17 mouse cellular contexts compared by ENCODE assay signal in genomic region chr2:168213788-168214397, GRCm38 (mm10). TPM values are rescaled to one million over a fixed set of nuclear protein-coding genes. Genes with fewer than 3 reads are reported as not detected.
A peak's percentile ranks its signal among the peaks of the same experiment; 100 is the strongest.
DNase-seq lines count a peak whose midpoint lies in the region; ATAC-seq and TF ChIP-seq lines count a peak whose summit lies in the region.
"Had no signal": no experiment of that assay in that cellular context is flagged by ENCODE, and none has a peak within 500 bp of the region (broad histone marks: within the 10 kb centered on the region; RNA-seq: fewer than 3 reads in every experiment).

No protein-coding gene starts in this region.

- peak; percentile 55 for TF ChIP-seq CTCF in intestine, postnatal 0 days (IDR thresholded peaks at IDR 0.05; ENCODE audit: low read depth)
- TF ChIP-seq CTCF in cortical plate, adult 2 months (IDR thresholded peaks at IDR 0.05; ENCODE audit: extremely low read depth, insufficient read depth, low read length), result 0 out of 2 replicates have a peak, but pooled peaks have one; percentile 2

- H3K9me3 ChIP-seq in intestine, postnatal 0 days (ENCODE audit: control insufficient read depth), result no peaks in the 10 kb centered on the region
- H3K9me3 ChIP-seq in intestine, embryonic 15.5 days, result no peaks in the 10 kb centered on the region
- H3K9me3 ChIP-seq: G1E; lung, embryonic 15.5 days; megakaryocyte, embryonic 14.5 days; neural tube, embryonic 12.5 days had no signal

- H3K4me1 ChIP-seq in intestine, postnatal 0 days (replicated peaks; ENCODE audit: control insufficient read depth, insufficient read depth, low read length), result no peaks in the 10 kb centered on the region
- no peaks in the 10 kb centered on the region for H3K4me1 ChIP-seq in intestine, embryonic 15.5 days (replicated peaks)
- no peaks in the 10 kb centered on the region for H3K4me1 ChIP-seq in cortical plate, adult 2 months (ENCODE audit: control insufficient read depth, insufficient read depth, low read length)
- H3K4me1 ChIP-seq: lung, embryonic 15.5 days; neural tube, embryonic 12.5 days had no signal

- no peak overlapping the region for H3K27ac ChIP-seq in intestine, postnatal 0 days (ENCODE audit: low read depth, low read length)
- no peak overlapping the region for H3K27ac ChIP-seq in intestine, embryonic 15.5 days
- no peak overlapping the region for H3K27ac ChIP-seq in cortical plate, adult 2 months (ENCODE audit: insufficient read depth, low read length)
- H3K27ac ChIP-seq: heart, adult 2 months; hindbrain, embryonic 14.5 days; lung, embryonic 15.5 days; neural tube, embryonic 12.5 days had no signal

- no peak overlapping the region for H3K4me3 ChIP-seq in intestine, postnatal 0 days (ENCODE audit: low read depth, low read length)
- H3K4me3 ChIP-seq in intestine, embryonic 15.5 days (replicated peaks), result no peak overlapping the region
- no peak overlapping the region for H3K4me3 ChIP-seq in cortical plate, adult 2 months (ENCODE audit: insufficient read depth, low read length)
- H3K4me3 ChIP-seq: heart, adult 2 months; lung, embryonic 15.5 days; megakaryocyte, embryonic 14.5 days; neural tube, embryonic 12.5 days had no signal

- no peak overlapping the region for H3K4me2 ChIP-seq in intestine, postnatal 0 days (replicated peaks; ENCODE audit: low read depth)
- no peak overlapping the region for H3K4me2 ChIP-seq in intestine, embryonic 15.5 days (replicated peaks)
- H3K4me2 ChIP-seq: hindbrain, embryonic 14.5 days; lung, embryonic 15.5 days; neural tube, embryonic 12.5 days had no signal

- DNase-seq in thymus, postnatal 4 days, result peak; percentile 21
- no peak for DNase-seq in thymus, postnatal 0 days (ENCODE audit: low spot score)
- DNase-seq in urinary bladder, postnatal 4 days (ENCODE audit: low spot score in 2 of 2), result no peak
- DNase-seq in left cerebral cortex, adult 9 months (ENCODE audit: low spot score in 2 of 2), result no peak
- DNase-seq: adrenal gland, postnatal 14 days; cerebellum, adult 9-11 months; heart, adult 2 months; kidney, adult 18-20 months; thymus, postnatal 25 days had no signal

- no peak for TF ChIP-seq POLR2A in cortical plate, adult 2 months (IDR thresholded peaks at IDR 0.05; ENCODE audit: extremely low read depth, insufficient read depth, low read length)

- WGBS in intestine, postnatal 0 days, result 49% methylated on average over 5 of the region's 5 CpGs
- 55% methylated on average over 5 of the region's 5 CpGs for WGBS in intestine, embryonic 15.5 days

- no peaks in the 10 kb centered on the region for H3K27me3 ChIP-seq in intestine, postnatal 0 days (replicated peaks; ENCODE audit: control insufficient read depth, insufficient read depth, low read length)
- no peaks in the 10 kb centered on the region for H3K27me3 ChIP-seq in intestine, embryonic 15.5 days (replicated peaks)
- H3K27me3 ChIP-seq: lung, embryonic 15.5 days; megakaryocyte, embryonic 14.5 days; neural tube, embryonic 12.5 days had no signal

- no peak for ATAC-seq in intestine, postnatal 0 days
- ATAC-seq in intestine, embryonic 15.5 days, result no peak

- peaks cover 76% of the 10 kb centered on the region for H3K36me3 ChIP-seq in intestine, postnatal 0 days (ENCODE audit: control insufficient read depth, insufficient read depth)
- H3K36me3 ChIP-seq in intestine, embryonic 15.5 days, result peaks cover 39% of the 10 kb centered on the region

- no peak overlapping the region for H3K9ac ChIP-seq in intestine, postnatal 0 days (ENCODE audit: low read depth, low read length)
- H3K9ac ChIP-seq in intestine, embryonic 15.5 days, result no peak overlapping the region
- H3K9ac ChIP-seq: hindbrain, embryonic 14.5 days; lung, embryonic 15.5 days; neural tube, embryonic 12.5 days had no signal

RNA-seq across cellular contexts. Expression of gene Adnp, which starts 7.0 kb away (rescaled TPM):
- 5.4 and 6.5 TPM in 2 replicates for polyA plus RNA-seq in intestine, postnatal 0 days (2015; fragmentation: Nextera tagmentation; extraction: Ambion mirVana)
- polyA plus RNA-seq in intestine, embryonic 15.5 days (2015; fragmentation: Nextera tagmentation; extraction: Ambion mirVana), result 4.6 and 6.1 TPM in 2 replicates
- 4.8 and 7.9 TPM in 2 replicates for polyA plus RNA-seq in thymus, postnatal 0 days (2015; fragmentation: Nextera tagmentation; extraction: Ambion mirVana)
- polyA plus RNA-seq in cortical plate, adult 2 months (2012; rRNA removed), result 33.0 and 34.5 TPM in 2 replicates

RNA-seq across cellular contexts. Expression of gene Gm20716, which starts 16.3 kb away (rescaled TPM):
- polyA plus RNA-seq in intestine, postnatal 0 days (2015; fragmentation: Nextera tagmentation; extraction: Ambion mirVana), result 4.8 and 5.2 TPM in 2 replicates
- polyA plus RNA-seq in intestine, embryonic 15.5 days (2015; fragmentation: Nextera tagmentation; extraction: Ambion mirVana), result 12.9 and 14.7 TPM in 2 replicates
- 10.4 and 15.3 TPM in 2 replicates for polyA plus RNA-seq in thymus, postnatal 0 days (2015; fragmentation: Nextera tagmentation; extraction: Ambion mirVana)
- polyA plus RNA-seq in cortical plate, adult 2 months (2012; rRNA removed), result 32.5 and 36.9 TPM in 2 replicates

RNA-seq across cellular contexts. Expression of gene Dpm1, which starts 16.5 kb away (rescaled TPM):
- 130 and 131 TPM in 2 replicates for polyA plus RNA-seq in intestine, postnatal 0 days (2015; fragmentation: Nextera tagmentation; extraction: Ambion mirVana)
- polyA plus RNA-seq in intestine, embryonic 15.5 days (2015; fragmentation: Nextera tagmentation; extraction: Ambion mirVana), result 94.9 and 104 TPM in 2 replicates
- 143 and 144 TPM in 2 replicates for polyA plus RNA-seq in thymus, postnatal 0 days (2015; fragmentation: Nextera tagmentation; extraction: Ambion mirVana)
- polyA plus RNA-seq in cortical plate, adult 2 months (2012; rRNA removed), result 22.2 and 22.4 TPM in 2 replicates

RNA-seq across cellular contexts. Expression of gene Mocs3, which starts 16.5 kb away (rescaled TPM):
- 6.6 and 7.3 TPM in 2 replicates for polyA plus RNA-seq in intestine, postnatal 0 days (2015; fragmentation: Nextera tagmentation; extraction: Ambion mirVana)
- 5.8 and 7.3 TPM in 2 replicates for polyA plus RNA-seq in intestine, embryonic 15.5 days (2015; fragmentation: Nextera tagmentation; extraction: Ambion mirVana)
- polyA plus RNA-seq in thymus, postnatal 0 days (2015; fragmentation: Nextera tagmentation; extraction: Ambion mirVana), result 9.3 and 11.4 TPM in 2 replicates
- polyA plus RNA-seq in cortical plate, adult 2 months (2012; rRNA removed), result 13.9 and 14.6 TPM in 2 replicates
